Mouse (Mus musculus): ENCODE measurements around the gene Eif2b1. TPM values are rescaled to one million over a fixed set of nuclear protein-coding genes. Genes with fewer than 3 reads are reported as not detected.
"Not testable (repeated sequence)": the region's sequence is repeated elsewhere in the genome, so short reads cannot be mapped to it uniquely, and the experiment has no call there.

Eif2b1 gene
- total RNA-seq, 2 experiments from 2014 or later, result 47.4 to 47.9 TPM

- DNase-seq (ENCODE audit: low spot score in 2 of 2), result not testable (repeated sequence)
Measured at GRCm38 (mm10) chr5:124551349-124552093, 27.4 kb downstream of the Eif2b1 start.

GRCm38 (mm10) chr5:124550737-124551136 is 28.2 kb downstream of the Eif2b1 start:
- not testable (repeated sequence) for DNase-seq (ENCODE audit: low spot score in 2 of 2)

GRCm38 (mm10) chr5:124541602-124541973 is 37.3 kb downstream of the Eif2b1 start:
- no peak for DNase-seq (ENCODE audit: low spot score in 2 of 2)

- peak; percentile 61 to 86 for DNase-seq (ENCODE audit: low spot score in 2 of 2)
Measured at GRCm38 (mm10) chr5:124540905-124541601, 37.9 kb downstream of the Eif2b1 start.

- peak; percentile 89 to 94 for DNase-seq (ENCODE audit: low spot score in 2 of 2)
Measured at GRCm38 (mm10) chr5:124540383-124540786, 38.5 kb downstream of the Eif2b1 start, which contains the start of gene Tmed2. Tmed2 (plus strand) TSS chr5:124540695.

GRCm38 (mm10) chr5:124539905-124540304 is 39.0 kb downstream of the Eif2b1 start:
- no peak for DNase-seq (ENCODE audit: low spot score in 2 of 2)

GRCm38 (mm10) chr5:124538813-124539792 is 39.8 kb downstream of the Eif2b1 start:
- DNase-seq (ENCODE audit: low spot score in 2 of 2), result no peak

- DNase-seq (ENCODE audit: low spot score in 2 of 2), result peak in 1 of 2 experiments; percentile 37
Measured at GRCm38 (mm10) chr5:124536776-124537175, 42.2 kb downstream of the Eif2b1 start.

GRCm38 (mm10) chr5:124535016-124535415 is 43.9 kb downstream of the Eif2b1 start:
- DNase-seq (ENCODE audit: low spot score in 2 of 2), result no peak

GRCm38 (mm10) chr5:124532451-124532850 is 46.5 kb downstream of the Eif2b1 start:
- DNase-seq (ENCODE audit: low spot score in 2 of 2), result no peak

- no peak for DNase-seq (ENCODE audit: low spot score in 2 of 2)
Measured at GRCm38 (mm10) chr5:124531583-124531930, 47.4 kb downstream of the Eif2b1 start.

GRCm38 (mm10) chr5:124530655-124531582 is 48.0 kb downstream of the Eif2b1 start, which contains the start of gene Rilpl1:
Rilpl1 (minus strand) TSS chr5:124531391.
- DNase-seq (ENCODE audit: low spot score in 2 of 2), result peak; percentile 76 to 86

GRCm38 (mm10) chr5:124529697-124530096 is 49.2 kb downstream of the Eif2b1 start:
- no peak for DNase-seq (ENCODE audit: low spot score in 2 of 2)

- no peak for DNase-seq (ENCODE audit: low spot score in 2 of 2)
Measured at GRCm38 (mm10) chr5:124529191-124529651, 49.7 kb downstream of the Eif2b1 start.

- peak in 1 of 2 experiments; percentile 38 for DNase-seq (ENCODE audit: low spot score in 2 of 2)
Measured at GRCm38 (mm10) chr5:124528791-124529190, 50.1 kb downstream of the Eif2b1 start.

GRCm38 (mm10) chr5:124528351-124528750 is 50.6 kb downstream of the Eif2b1 start:
- DNase-seq (ENCODE audit: low spot score in 2 of 2), result no peak

GRCm38 (mm10) chr5:124524943-124525342 is 54.0 kb downstream of the Eif2b1 start:
- DNase-seq (ENCODE audit: low spot score in 2 of 2), result no peak

GRCm38 (mm10) chr5:124523032-124523431 is 55.9 kb downstream of the Eif2b1 start:
- DNase-seq (ENCODE audit: low spot score in 2 of 2), result no peak

- no peak for DNase-seq (ENCODE audit: low spot score in 2 of 2)
Measured at GRCm38 (mm10) chr5:124521588-124521987, 57.3 kb downstream of the Eif2b1 start.
